Mouse (Mus musculus): ENCODE results near the gene Hoxd9. TPM values are rescaled to one million over a fixed set of nuclear protein-coding genes. Genes with fewer than 3 reads are reported as not detected.

Hoxd9 gene
- total and polyA plus RNA-seq, 2 experiments from 2014 or later, result not detected

DNA sequence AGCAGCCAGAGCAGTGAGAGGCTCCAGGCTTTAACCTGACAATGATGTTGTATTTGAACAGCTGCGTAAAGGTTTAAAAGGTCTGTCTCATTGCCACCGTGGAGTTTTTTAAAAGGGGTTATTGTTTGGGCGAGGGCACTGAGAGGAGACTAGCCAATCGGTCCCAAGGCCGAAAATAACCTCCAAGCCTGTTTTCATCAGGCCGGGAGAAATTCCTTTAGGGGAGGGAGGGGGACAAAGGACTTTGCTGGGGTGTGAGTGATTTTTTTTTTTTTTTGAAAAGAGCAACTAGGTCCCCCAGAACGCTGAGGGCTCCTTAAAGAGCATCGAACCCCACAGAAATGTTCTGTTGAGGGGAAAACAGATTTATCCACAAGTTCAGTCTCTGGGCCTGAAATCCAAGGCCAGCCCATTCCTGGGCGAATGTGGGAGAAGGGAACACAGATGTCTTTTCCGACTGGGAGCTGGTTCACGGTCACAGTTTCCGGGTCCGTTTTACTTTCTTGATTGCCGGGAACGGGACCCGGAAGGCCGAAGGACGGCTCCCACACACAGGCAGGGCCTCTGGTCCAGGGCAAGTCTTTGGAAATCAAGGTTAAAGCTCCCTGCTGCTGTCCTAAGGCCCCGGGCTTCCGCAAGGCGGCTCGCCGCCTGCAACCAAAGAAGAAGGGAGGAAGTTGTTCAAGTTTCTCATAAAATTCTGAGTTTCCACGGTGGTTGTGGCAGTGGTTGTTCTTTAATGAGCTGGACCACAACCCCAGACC lies 7.8 kb upstream of the Hoxd9 start:
- Histone ChIP-seq H3K9me3 (ENCODE audit: low read length) (0 out of 2 replicates have a peak, but pooled peaks cover 4% of the 10 kb centered on the region), H3K36me3 (ENCODE audit: insufficient read depth) (no peaks in the 10 kb centered on the region), H3K27ac (ENCODE audit: low read depth, low read length) (no peak overlapping the region), H3K4me2 (ENCODE audit: low read depth) (no peak overlapping the region), H3K4me3 (ENCODE audit: low read depth, low read length) (no peak overlapping the region), H3K27me3 (ENCODE audit: insufficient read depth, low read length) (peaks cover 92% of the 10 kb centered on the region), H3K9ac (no peak overlapping the region), H3K4me1 (ENCODE audit: insufficient read depth) (no peaks in the 10 kb centered on the region)
- 3% methylated on average over 24 of the region's 24 CpGs for WGBS
- no peak for DNase-seq
- ATAC-seq, result no peak
- TF ChIP-seq CTCF (IDR thresholded peaks at IDR 0.05; ENCODE audit: low read depth), result no peak

GRCm38 (mm10) chr2:74690338-74690716 lies 7.2 kb upstream of the Hoxd9 start:
- DNase-seq (no peak), ATAC-seq (no peak)
- no peaks in the 10 kb centered on the region for H3K4me1 ChIP-seq (ENCODE audit: insufficient read depth)
- H3K9me3 ChIP-seq (ENCODE audit: low read length), result 0 out of 2 replicates have a peak, but pooled peaks cover 4% of the 10 kb centered on the region
- no peak overlapping the region for H3K4me3 ChIP-seq (ENCODE audit: low read depth, low read length)
- no peak overlapping the region for H3K4me2 ChIP-seq (ENCODE audit: low read depth)
- no peak for TF ChIP-seq CTCF (IDR thresholded peaks at IDR 0.05; ENCODE audit: low read depth)
- no peak overlapping the region for H3K9ac ChIP-seq
- H3K36me3 ChIP-seq (ENCODE audit: insufficient read depth), result no peaks in the 10 kb centered on the region
- 10% methylated on average over 8 of the region's 8 CpGs for WGBS
- H3K27me3 ChIP-seq (ENCODE audit: insufficient read depth, low read length), result peaks cover 92% of the 10 kb centered on the region
- no peak overlapping the region for H3K27ac ChIP-seq (ENCODE audit: low read depth, low read length)

- ATAC-seq (peak; percentile 55; the same call in 1 of the 2 replicates), DNase-seq (no peak)
- H3K4me2 ChIP-seq (ENCODE audit: low read depth), result no peak within 1 kb of the TSS
Observed at GRCm38 (mm10) chr2:74691022-74691951, 6.2 kb upstream of the Hoxd9 start, which contains the start of gene Hoxd10. Hoxd10 (plus strand) TSS chr2:74691924.

DNA sequence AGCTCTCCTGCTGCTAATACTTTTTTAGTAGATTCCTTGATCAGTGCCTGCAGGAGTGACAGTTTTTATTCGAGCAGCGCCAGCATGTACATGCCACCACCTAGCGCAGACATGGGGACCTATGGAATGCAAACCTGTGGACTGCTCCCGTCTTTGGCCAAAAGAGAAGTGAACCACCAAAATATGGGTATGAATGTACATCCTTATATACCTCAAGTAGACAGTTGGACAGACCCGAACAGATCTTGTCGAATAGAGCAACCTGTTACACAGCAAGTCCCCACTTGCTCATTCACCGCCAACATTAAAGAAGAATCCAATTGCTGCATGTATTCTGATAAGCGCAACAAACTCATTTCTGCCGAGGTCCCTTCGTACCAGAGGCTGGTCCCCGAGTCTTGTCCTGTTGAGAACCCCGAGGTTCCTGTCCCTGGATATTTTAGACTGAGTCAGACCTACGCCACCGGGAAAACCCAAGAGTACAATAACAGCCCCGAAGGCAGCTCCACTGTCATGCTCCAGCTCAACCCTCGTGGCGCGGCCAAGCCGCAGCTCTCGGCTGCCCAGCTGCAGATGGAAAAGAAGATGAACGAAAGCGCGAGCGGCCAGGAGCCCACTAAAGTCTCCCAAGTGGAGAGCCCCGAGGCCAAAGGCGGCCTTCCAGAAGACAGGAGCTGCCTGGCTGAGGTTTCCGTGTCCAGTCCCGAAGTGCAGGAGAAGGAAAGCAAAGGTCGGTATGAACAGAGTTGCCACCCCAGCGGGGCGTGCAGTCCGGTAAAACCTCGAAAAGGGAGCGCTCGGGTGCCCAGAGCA lies 5.3 kb upstream of the Hoxd9 start:
- no peak overlapping the region for H3K4me3 ChIP-seq (ENCODE audit: low read depth, low read length)
- 4% methylated on average over 35 of the region's 35 CpGs for WGBS
- H3K9ac ChIP-seq, result no peak overlapping the region
- H3K4me1 ChIP-seq (ENCODE audit: insufficient read depth), result no peaks in the 10 kb centered on the region
- TF ChIP-seq CTCF (IDR thresholded peaks at IDR 0.05; ENCODE audit: low read depth), result no peak
- ATAC-seq (no peak), DNase-seq (no peak)
- H3K4me2 ChIP-seq (ENCODE audit: low read depth), result no peak overlapping the region
- H3K27me3 ChIP-seq (ENCODE audit: insufficient read depth, low read length), result peaks cover 94% of the 10 kb centered on the region
- 0 out of 2 replicates have a peak, but pooled peaks cover 4% of the 10 kb centered on the region for H3K9me3 ChIP-seq (ENCODE audit: low read length)
- H3K36me3 ChIP-seq (ENCODE audit: insufficient read depth), result no peaks in the 10 kb centered on the region
- H3K27ac ChIP-seq (ENCODE audit: low read depth, low read length), result no peak overlapping the region

More at GRCm38 (mm10) chr2:74691022-74691951, 6.2 kb upstream of the Hoxd9 start, which contains the start of gene Hoxd10:
- Histone ChIP-seq H3K4me1 (ENCODE audit: insufficient read depth) (no peaks in the 10 kb centered on the region), H3K27ac (ENCODE audit: low read depth, low read length) (no peak within 1 kb of the TSS), H3K9ac (no peak within 1 kb of the TSS), H3K36me3 (ENCODE audit: insufficient read depth) (no peaks in the 10 kb centered on the region), H3K9me3 (ENCODE audit: low read length) (0 out of 2 replicates have a peak, but pooled peaks cover 4% of the 10 kb centered on the region), H3K27me3 (ENCODE audit: insufficient read depth, low read length) (peaks cover 94% of the 10 kb centered on the region), H3K4me3 (ENCODE audit: low read depth, low read length) (no peak within 1 kb of the TSS)
- 2% methylated on average over 56 of the region's 56 CpGs for WGBS
- TF ChIP-seq CTCF (IDR thresholded peaks at IDR 0.05; ENCODE audit: low read depth), result peak; percentile 40

DNA sequence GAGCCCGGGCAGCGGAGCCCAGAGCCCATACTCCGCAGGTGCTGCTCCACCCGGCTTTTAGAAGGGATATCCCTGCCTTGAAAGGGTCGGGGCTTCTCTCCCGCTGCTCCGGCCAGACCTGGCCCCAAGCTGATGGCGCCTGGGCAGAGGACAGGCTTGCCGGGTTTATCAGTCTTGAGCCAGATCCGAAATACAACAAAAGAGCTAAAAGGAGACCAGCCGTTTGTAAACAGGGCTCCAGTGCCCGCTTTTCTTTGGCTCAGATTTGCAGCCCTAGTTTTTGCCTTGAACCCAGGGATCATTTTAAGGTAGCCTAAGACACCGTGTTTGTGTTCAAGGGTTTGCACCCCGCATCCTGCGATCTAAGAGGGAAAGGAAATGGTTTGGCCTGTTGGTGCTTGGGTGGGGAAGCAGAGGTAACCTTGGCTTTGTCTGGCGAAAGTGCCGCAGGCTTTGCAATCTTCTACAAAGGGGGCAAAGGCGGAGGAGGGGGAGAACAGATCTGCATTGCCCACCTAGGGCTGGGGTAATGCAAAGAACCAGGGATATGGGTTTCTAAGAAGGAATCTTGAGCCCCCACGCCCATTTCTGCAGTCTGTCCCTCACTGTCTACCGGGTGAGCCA lies 4.6 kb upstream of the Hoxd9 start:
- Histone ChIP-seq H3K9ac (no peak overlapping the region), H3K9me3 (ENCODE audit: low read length) (0 out of 2 replicates have a peak, but pooled peaks cover 4% of the 10 kb centered on the region), H3K27me3 (ENCODE audit: insufficient read depth, low read length) (peaks cover 94% of the 10 kb centered on the region), H3K4me3 (ENCODE audit: low read depth, low read length) (no peak overlapping the region), H3K4me2 (ENCODE audit: low read depth) (no peak overlapping the region), H3K4me1 (ENCODE audit: insufficient read depth) (no peaks in the 10 kb centered on the region), H3K36me3 (ENCODE audit: insufficient read depth) (no peaks in the 10 kb centered on the region), H3K27ac (ENCODE audit: low read depth, low read length) (no peak overlapping the region)
- ATAC-seq, result no peak
- 2% methylated on average over 20 of the region's 20 CpGs for WGBS
- TF ChIP-seq CTCF (IDR thresholded peaks at IDR 0.05; ENCODE audit: low read depth), result no peak
- no peak for DNase-seq

DNA sequence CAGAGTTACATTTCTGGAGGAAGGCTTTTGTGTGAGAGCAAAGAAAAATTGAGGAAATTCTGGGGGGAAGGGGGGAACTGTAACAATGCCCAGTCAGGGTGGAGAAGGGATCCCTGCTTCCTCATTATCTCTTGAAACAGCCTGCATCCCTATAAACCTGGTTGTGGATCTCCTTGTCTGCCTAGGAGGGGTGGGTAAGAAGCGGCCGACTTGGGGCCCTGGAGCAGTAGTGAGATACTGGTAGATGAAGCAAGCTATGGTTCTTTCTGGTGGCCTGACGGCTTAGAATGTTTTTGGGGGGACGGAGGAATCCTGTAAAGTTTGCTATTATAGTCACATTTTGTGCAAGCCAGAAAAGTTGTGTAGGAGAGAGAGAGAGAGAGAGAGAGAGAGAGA lies 4.1 kb upstream of the Hoxd9 start:
- ATAC-seq, result no peak
- Histone ChIP-seq H3K36me3 (ENCODE audit: insufficient read depth) (no peaks in the 10 kb centered on the region), H3K4me3 (ENCODE audit: low read depth, low read length) (no peak overlapping the region), H3K9me3 (ENCODE audit: low read length) (0 out of 2 replicates have a peak, but pooled peaks cover 4% of the 10 kb centered on the region), H3K4me2 (ENCODE audit: low read depth) (no peak overlapping the region), H3K4me1 (ENCODE audit: insufficient read depth) (no peaks in the 10 kb centered on the region), H3K27me3 (ENCODE audit: insufficient read depth, low read length) (peaks cover 89% of the 10 kb centered on the region), H3K9ac (no peak overlapping the region), H3K27ac (ENCODE audit: low read depth, low read length) (no peak overlapping the region)
- DNase-seq, result no peak
- 7% methylated on average over 4 of the region's 4 CpGs for WGBS
- TF ChIP-seq CTCF (IDR thresholded peaks at IDR 0.05; ENCODE audit: low read depth), result no peak

Data from forebrain, postnatal 0 days (tissue).